Mouse (Mus musculus): Measurements from ENCODE around the gene Msi2. TPM values are rescaled to one million over a fixed set of nuclear protein-coding genes. Genes with fewer than 3 reads are reported as not detected.

Gene Msi2
- total and polyA plus RNA-seq, 2 experiments: 6.4 to 10.8 TPM

DNA sequence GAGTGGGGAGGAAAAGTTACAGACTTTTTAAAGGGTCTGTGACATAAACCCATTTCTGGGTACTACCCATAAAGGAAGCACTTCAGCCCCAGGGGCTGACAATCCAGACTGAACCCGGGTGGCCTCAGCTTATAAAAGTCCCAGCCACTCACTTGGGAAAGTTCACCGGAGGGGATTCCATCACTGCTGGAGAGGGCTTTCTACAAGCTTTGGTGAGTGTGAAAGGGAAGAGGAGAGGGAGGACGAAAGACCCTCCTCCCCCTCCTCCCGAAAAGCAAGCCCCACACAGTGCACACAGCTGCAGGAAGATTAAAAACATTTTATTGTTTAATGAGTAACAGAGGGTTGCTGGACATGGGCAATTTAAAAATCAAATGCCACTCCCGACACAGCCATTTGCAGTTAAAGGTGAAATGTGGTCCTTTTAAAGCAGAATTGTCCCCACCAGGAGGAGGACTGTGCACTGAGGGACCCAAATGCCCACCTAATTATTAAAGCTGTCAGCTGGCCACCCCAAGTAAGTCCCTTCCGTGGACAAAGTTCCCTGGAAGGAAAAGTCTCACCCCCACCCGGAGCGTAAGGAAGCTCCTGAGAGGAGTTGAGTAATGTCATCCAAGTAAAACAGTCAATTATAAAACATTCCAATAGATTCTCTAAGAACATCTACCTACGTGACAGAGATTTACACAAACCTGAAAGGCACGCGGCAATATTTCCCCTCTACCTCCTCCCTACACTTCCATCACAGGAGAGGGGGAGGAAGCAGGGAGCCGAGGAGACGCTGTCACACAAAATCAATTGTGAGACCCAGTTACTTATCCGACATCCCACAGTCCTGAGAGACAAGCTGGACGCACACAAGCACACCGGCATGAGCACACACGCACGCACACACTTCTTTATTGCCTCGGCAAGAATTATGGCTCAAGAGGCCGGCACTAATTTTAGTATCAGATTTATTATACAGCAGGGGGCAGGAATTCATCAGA, 24.1 kb downstream of the Msi2 start:
- 94% methylated on average over 20 of the region's 20 CpGs for WGBS
- Histone ChIP-seq H3K79me2 (ENCODE audit: control insufficient read depth, insufficient read depth, low read length) (no peaks in the 10 kb centered on the region), H3K4me3 (ENCODE audit: insufficient read depth, low read depth, low read length) (no peak overlapping the region), H3K9ac (ENCODE audit: low read depth, low read length) (no peak overlapping the region), H3K4me1 (ENCODE audit: control insufficient read depth, insufficient read depth, low read length) (no peaks in the 10 kb centered on the region), H3K27ac (replicated peaks; ENCODE audit: insufficient read depth, low read depth, low read length) (no peak overlapping the region), H3K27me3 (ENCODE audit: control insufficient read depth, insufficient read depth, low read length) (no peaks in the 10 kb centered on the region), H3K36me3 (ENCODE audit: control insufficient read depth, insufficient read depth, low read length) (no peaks in the 10 kb centered on the region)
- TF ChIP-seq CTCF (IDR thresholded peaks at IDR 0.05; ENCODE audit: low read depth, low read length): no peak
- TF ChIP-seq POLR2A (IDR thresholded peaks at IDR 0.05; ENCODE audit: extremely low read depth, insufficient read depth, low read length): no peak
- no peak for DNase-seq (ENCODE audit: extremely low read depth, low read depth, low spot score)

DNA sequence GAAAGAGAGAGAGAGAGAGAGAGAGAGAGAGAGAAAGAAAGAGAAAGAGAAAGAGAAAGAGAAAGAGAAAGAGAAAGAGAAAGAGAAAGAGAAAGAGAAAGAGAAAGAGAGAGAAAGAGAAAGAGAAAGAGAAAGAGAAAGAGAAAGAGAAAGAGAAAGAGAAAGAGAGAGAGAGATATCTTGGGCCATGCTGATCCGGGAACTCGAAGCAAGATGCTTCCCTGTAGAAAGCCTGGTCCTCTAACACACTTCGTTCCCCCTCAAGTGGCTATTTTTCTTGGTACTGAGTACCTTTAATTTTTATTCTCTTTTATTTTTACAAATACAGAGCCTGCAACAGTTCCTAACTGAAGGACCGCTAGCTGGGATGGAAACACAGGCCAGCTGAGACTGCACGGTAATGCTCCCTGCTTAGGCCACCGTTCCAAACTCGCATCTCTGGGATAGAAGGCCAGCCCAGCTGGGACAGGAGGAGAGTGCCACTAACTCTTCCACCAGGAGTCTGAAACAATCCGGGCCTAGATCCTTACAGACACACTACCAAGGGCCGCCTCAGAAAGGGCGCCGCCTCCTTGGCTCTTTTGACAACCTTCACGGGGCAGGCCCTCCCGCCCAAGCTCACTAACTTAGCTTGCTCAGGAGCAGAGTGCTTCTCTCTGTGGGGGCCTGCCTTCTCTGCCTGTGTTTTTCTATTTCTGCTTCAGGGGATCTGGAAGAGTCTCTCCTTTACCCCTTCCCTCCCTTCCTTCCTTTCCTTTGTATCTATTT, 25.1 kb downstream of the Msi2 start:
- Histone ChIP-seq H3K4me3 (ENCODE audit: insufficient read depth, low read depth, low read length) (no peak overlapping the region), H3K27me3 (ENCODE audit: control insufficient read depth, insufficient read depth, low read length) (no peaks in the 10 kb centered on the region), H3K27ac (replicated peaks; ENCODE audit: insufficient read depth, low read depth, low read length) (no peak overlapping the region), H3K36me3 (ENCODE audit: control insufficient read depth, insufficient read depth, low read length) (no peaks in the 10 kb centered on the region), H3K4me1 (ENCODE audit: control insufficient read depth, insufficient read depth, low read length) (no peaks in the 10 kb centered on the region), H3K79me2 (ENCODE audit: control insufficient read depth, insufficient read depth, low read length) (no peaks in the 10 kb centered on the region), H3K9ac (ENCODE audit: low read depth, low read length) (no peak overlapping the region)
- TF ChIP-seq POLR2A (IDR thresholded peaks at IDR 0.05; ENCODE audit: extremely low read depth, insufficient read depth, low read length) (no peak), CTCF (IDR thresholded peaks at IDR 0.05; ENCODE audit: low read depth, low read length) (no peak)
- 93% methylated on average over 13 of the region's 13 CpGs for WGBS
- DNase-seq (ENCODE audit: extremely low read depth, low read depth, low spot score): no peak

DNA sequence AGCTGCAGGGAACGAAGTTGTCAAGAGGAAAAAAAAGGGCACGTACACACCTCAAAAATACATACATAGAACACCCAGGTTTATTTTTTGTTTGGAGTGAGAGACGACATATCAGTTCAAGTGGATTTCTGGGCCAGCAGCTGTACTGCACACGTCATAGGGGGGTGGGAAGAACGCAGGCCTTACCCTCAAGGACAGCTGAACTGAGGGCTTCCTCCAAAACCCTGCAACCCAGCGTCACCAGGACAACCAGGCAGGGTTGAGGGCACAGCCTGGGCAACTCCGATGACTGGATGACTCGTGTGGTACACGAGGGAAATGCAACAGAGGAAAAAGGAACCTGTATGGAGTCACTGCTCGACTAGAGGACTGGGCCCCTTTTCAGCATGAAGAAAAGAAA, 25.9 kb downstream of the Msi2 start:
- H3K27ac ChIP-seq (replicated peaks; ENCODE audit: insufficient read depth, low read depth, low read length): no peak overlapping the region

DNA sequence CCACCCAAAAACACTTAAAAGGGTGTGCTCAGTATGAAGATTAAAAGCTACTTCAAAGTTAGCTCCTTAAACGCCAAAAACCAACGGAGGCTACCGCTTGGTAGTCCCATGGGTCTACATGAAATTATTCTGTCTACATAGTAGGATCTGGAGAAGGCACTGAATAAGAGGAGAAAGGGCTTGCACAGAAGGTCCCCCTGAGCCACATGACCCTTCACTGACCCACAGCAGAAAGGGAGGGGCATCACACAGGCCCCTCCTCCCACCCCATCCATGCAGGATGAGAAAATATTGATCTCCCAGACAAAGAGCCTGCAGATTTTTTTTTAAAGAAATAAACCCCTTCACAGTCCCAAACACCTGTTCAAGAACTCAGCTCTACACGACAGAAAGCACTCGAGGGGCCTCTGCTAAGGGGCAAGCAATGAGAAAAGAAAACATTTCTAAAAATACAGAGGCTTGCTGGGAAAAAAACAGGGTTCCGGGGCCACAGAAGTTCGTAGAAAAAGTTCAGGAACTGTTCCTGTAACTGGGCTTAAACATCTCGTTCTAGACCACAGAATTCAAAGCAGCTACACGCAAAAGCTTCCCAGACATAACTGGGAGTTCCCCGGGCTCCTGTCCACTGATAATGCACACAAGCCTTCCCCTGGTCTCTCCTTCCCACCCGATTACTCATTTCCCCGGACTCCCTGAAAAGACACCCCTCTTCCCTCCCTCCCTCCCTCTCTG, 27.6 kb downstream of the Msi2 start:
- Histone ChIP-seq H3K4me1 (ENCODE audit: control insufficient read depth, insufficient read depth, low read length) (no peaks in the 10 kb centered on the region), H3K9ac (ENCODE audit: low read depth, low read length) (no peak overlapping the region), H3K27me3 (ENCODE audit: control insufficient read depth, insufficient read depth, low read length) (no peaks in the 10 kb centered on the region), H3K27ac (replicated peaks; ENCODE audit: insufficient read depth, low read depth, low read length) (no peak overlapping the region), H3K79me2 (ENCODE audit: control insufficient read depth, insufficient read depth, low read length) (no peaks in the 10 kb centered on the region), H3K36me3 (ENCODE audit: control insufficient read depth, insufficient read depth, low read length) (no peaks in the 10 kb centered on the region), H3K4me3 (ENCODE audit: insufficient read depth, low read depth, low read length) (no peak overlapping the region)
- WGBS: 43% methylated on average over 12 of the region's 12 CpGs
- no peak for DNase-seq (ENCODE audit: extremely low read depth, low read depth, low spot score)
- no peak for TF ChIP-seq CTCF (IDR thresholded peaks at IDR 0.05; ENCODE audit: low read depth, low read length)
- TF ChIP-seq POLR2A (IDR thresholded peaks at IDR 0.05; ENCODE audit: extremely low read depth, insufficient read depth, low read length): no peak

More for the DNA sequence above, 25.9 kb downstream of the Msi2 start:
- H3K4me3 ChIP-seq (ENCODE audit: insufficient read depth, low read depth, low read length): no peak overlapping the region
- no peaks in the 10 kb centered on the region for H3K4me1 ChIP-seq (ENCODE audit: control insufficient read depth, insufficient read depth, low read length)
- TF ChIP-seq CTCF (IDR thresholded peaks at IDR 0.05; ENCODE audit: low read depth, low read length): no peak
- no peak for TF ChIP-seq POLR2A (IDR thresholded peaks at IDR 0.05; ENCODE audit: extremely low read depth, insufficient read depth, low read length)
- no peaks in the 10 kb centered on the region for H3K79me2 ChIP-seq (ENCODE audit: control insufficient read depth, insufficient read depth, low read length)
- DNase-seq (ENCODE audit: extremely low read depth, low read depth, low spot score): no peak
- no peaks in the 10 kb centered on the region for H3K36me3 ChIP-seq (ENCODE audit: control insufficient read depth, insufficient read depth, low read length)
- no peak overlapping the region for H3K9ac ChIP-seq (ENCODE audit: low read depth, low read length)
- H3K27me3 ChIP-seq (ENCODE audit: control insufficient read depth, insufficient read depth, low read length): no peaks in the 10 kb centered on the region
- WGBS: 85% methylated on average over 9 of the region's 10 CpGs

DNA sequence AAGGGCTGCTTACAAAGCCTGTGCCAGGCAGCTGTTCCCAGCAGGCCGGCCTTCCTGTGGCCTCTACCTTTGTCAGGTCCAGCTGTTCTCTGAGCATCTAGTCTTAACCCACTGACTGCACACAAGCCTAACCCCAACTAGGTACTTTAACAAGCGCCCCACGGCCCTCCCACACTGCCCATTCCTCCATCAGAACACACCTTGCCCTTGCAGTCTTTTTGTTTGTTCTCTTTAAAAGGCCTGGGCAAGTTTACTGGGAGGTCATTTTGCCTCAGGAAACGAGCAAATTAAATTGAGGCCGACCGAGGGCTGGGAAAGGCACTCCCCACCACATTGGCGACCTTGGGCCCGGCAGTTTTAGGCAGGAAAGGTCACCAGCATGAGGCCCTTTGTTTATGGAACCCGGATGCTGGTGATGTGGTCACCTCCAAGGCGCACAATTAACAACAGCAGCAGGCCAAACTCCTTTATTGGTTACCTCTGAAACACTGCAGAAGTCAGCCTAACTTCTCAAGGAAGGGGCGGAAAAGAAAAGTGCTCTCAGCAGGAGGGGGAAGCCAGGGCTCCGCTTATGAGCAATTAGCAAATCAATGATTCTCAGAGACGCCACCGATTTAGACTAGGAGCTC, 28.4 kb downstream of the Msi2 start:
- H3K27ac ChIP-seq (replicated peaks; ENCODE audit: insufficient read depth, low read depth, low read length): no peak overlapping the region

More for the DNA sequence above, 28.4 kb downstream of the Msi2 start:
- Histone ChIP-seq H3K4me1 (ENCODE audit: control insufficient read depth, insufficient read depth, low read length) (no peaks in the 10 kb centered on the region), H3K27me3 (ENCODE audit: control insufficient read depth, insufficient read depth, low read length) (no peaks in the 10 kb centered on the region), H3K79me2 (ENCODE audit: control insufficient read depth, insufficient read depth, low read length) (no peaks in the 10 kb centered on the region), H3K36me3 (ENCODE audit: control insufficient read depth, insufficient read depth, low read length) (no peaks in the 10 kb centered on the region), H3K4me3 (ENCODE audit: insufficient read depth, low read depth, low read length) (no peak overlapping the region), H3K9ac (ENCODE audit: low read depth, low read length) (no peak overlapping the region)
- TF ChIP-seq POLR2A (IDR thresholded peaks at IDR 0.05; ENCODE audit: extremely low read depth, insufficient read depth, low read length) (no peak), CTCF (IDR thresholded peaks at IDR 0.05; ENCODE audit: low read depth, low read length) (no peak)
- WGBS: 70% methylated on average over 14 of the region's 14 CpGs
- no peak for DNase-seq (ENCODE audit: extremely low read depth, low read depth, low spot score)
